Mouse (Mus musculus) hindbrain, postnatal 0 days (tissue): ENCODE data around the gene Nxph1. TPM values are rescaled to one million over a fixed set of nuclear protein-coding genes. Genes with fewer than 3 reads are reported as not detected.

ENCODE experiments used
- ATAC-seq: fragments of 200-750 bp; cut with Nextera tagmentation; 2 replicates; pipeline ENCODE4 v1.8.0; 2017; ENCODE audit warnings: mild to moderate bottlenecking, moderate TSS enrichment, moderate library complexity
- DNase-seq: peaks from one replicate; pipeline ENCODE4 v3.0.0-alpha.2; 2015; ENCODE audit warnings: low spot score
- H3K27ac ChIP-seq: fragments of 300-500 bp; sonication (generic); 2 replicates; pipeline ENCODE4 v1.5.1; 2014; ENCODE audit warnings: mild to moderate bottlenecking
- H3K27me3 ChIP-seq: fragments of 300-500 bp; sonication (generic); 2 replicates; pipeline ENCODE4 v1.6.1; 2014; ENCODE audit warnings: low read length, mixed read lengths; ENCODE audit not compliant: insufficient read depth
- H3K36me3 ChIP-seq: fragments of 300-500 bp; sonication (generic); 2 replicates; pipeline ENCODE4 v1.6.1; 2014; ENCODE audit warnings: low read length, mixed read lengths; ENCODE audit not compliant: insufficient read depth
- H3K4me1 ChIP-seq: fragments of 300-500 bp; sonication (generic); 2 replicates; pipeline ENCODE4 v1.6.1; 2014; ENCODE audit warnings: antibody characterized with exemption, low read length, mixed read lengths; ENCODE audit not compliant: insufficient read depth
- H3K4me2 ChIP-seq: fragments of 300-500 bp; sonication (generic); 2 replicates; pipeline ENCODE4 v1.6.1; 2014; ENCODE audit warnings: low read depth, mild to moderate bottlenecking, low read length, moderate library complexity, mixed read lengths
- H3K4me3 ChIP-seq: fragments of 300-500 bp; sonication (generic); 2 replicates; pipeline ENCODE4 v1.5.1; 2014; ENCODE audit warnings: low read length
- H3K9ac ChIP-seq: fragments of 300-500 bp; sonication (generic); replicated peaks from 2 replicates; pipeline ENCODE4 v1.6.1; 2014; ENCODE audit warnings: mild to moderate bottlenecking, low read length, moderate library complexity, mixed read lengths
- H3K9me3 ChIP-seq: fragments of 300-500 bp; sonication (generic); 2 replicates; pipeline ENCODE4 v1.6.1; 2016; ENCODE audit warnings: low read length, mixed read lengths
- CTCF ChIP-seq: IDR thresholded peaks from 2 replicates; pipeline ENCODE4 v1.5.1; 2016; ENCODE audit warnings: antibody characterized with exemption, control low read depth, low read depth
- WGBS: fragments of 180-500 bp; shearing (Covaris S2); extraction: QIAGEN DNeasy Blood & Tissue Kit; methylation state at CpG from one replicate; pipeline ENCODE4 v1.1.7; 2014; 5-methylcytosine and 5-hydroxymethylcytosine counted together
- polyA plus RNA-seq: library from polyadenylated mRNA; unstranded; fragments of >200 nt; fragmentation: Nextera tagmentation; extraction: Ambion mirVana; gene quantifications from 2 replicates; pipeline ENCODE4 v1.2.1, GENCODE M21; 2015
- total RNA-seq: library from RNA; depleted of rRNA; stranded (reverse); fragments of >200 nt; gene quantifications from 2 replicates; pipeline ENCODE4 v1.2.3, GENCODE M21; 2014

Nxph1 gene
- total and polyA plus RNA-seq, 2 experiments from 2014 or later = 68.5 to 99.9 TPM

DNA sequence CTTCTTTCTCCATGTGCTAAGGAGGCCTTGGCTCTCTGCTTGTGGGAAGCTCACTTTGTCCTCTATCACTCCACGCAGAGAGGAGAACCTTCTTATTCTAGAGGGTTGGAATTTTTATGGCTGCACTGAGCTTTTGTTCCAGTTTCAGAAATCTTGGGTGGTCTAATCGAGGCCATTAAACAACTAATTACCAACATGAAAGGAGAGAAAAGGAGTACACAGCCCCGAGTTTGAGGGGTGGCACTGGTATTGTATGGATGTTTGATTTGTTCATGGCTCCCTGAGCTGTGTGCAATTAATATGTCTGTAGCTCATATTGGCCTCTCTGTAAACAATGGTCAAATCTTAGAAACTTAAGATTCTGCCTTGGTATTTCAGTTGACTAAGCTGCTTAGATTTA lies 54.5 kb downstream of the Nxph1 start:
- WGBS = 41% methylated on average over 3 of the region's 3 CpGs
- Histone ChIP-seq H3K9me3 (no peaks in the 10 kb centered on the region), H3K9ac (no peak overlapping the region), H3K27me3 (no peaks in the 10 kb centered on the region), H3K36me3 (no peaks in the 10 kb centered on the region), H3K4me1 (no peaks in the 10 kb centered on the region), H3K4me2 (no peak overlapping the region), H3K4me3 (no peak overlapping the region), H3K27ac (no peak overlapping the region)
- no peak for TF ChIP-seq CTCF
- ATAC-seq = no peak
- no peak for DNase-seq

DNA sequence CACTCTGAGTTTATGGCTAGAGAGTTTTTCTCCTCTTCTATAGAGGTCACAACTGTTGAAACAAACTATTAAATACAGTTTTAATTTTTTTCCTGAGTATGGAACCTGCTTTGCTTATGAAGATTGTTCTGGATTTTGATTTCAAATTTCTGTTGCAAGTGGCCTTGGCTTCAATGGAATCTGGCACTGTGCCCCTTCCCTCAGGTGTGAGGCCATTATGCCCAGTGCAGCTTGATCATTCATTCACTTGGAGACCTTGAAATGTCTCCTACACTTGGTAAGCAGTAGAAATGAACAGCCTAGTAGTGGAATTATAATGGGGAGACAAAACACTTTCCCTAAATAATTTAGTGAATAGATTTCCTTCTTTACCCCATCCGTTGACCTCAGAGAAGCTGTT lies 78.4 kb downstream of the Nxph1 start:
- WGBS = 61% methylated on average over 1 of the region's 1 CpGs
- ATAC-seq = no peak
- H3K9ac ChIP-seq = no peak overlapping the region
- H3K4me3 ChIP-seq = no peak overlapping the region
- DNase-seq = no peak
- no peaks in the 10 kb centered on the region for H3K4me1 ChIP-seq
- no peak overlapping the region for H3K27ac ChIP-seq
- no peaks in the 10 kb centered on the region for H3K36me3 ChIP-seq
- H3K27me3 ChIP-seq = no peaks in the 10 kb centered on the region
- no peak for TF ChIP-seq CTCF
- H3K4me2 ChIP-seq = no peak overlapping the region
- H3K9me3 ChIP-seq = no peaks in the 10 kb centered on the region

DNA sequence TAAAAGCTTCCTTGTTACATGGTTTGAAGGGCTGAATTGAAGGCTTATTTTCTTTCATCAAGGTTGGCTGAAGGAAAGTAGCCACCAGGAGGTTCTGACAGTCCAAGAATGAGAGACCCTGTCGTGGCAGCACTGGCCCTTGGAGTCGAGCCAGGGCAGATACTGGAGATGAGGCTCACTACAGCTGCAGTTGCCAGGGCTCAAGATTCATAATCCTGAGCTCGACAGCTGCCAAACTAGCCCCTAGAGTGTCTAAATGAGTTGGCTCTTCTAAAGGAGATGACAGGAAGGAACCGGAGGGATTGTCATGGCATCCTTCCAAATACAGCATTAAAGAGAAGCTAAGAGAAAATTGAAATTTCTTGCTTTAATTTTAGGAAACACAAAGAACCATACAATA lies 78.9 kb downstream of the Nxph1 start:
- no peak overlapping the region for H3K27ac ChIP-seq
- WGBS = 20% methylated on average over 4 of the region's 4 CpGs
- no peaks in the 10 kb centered on the region for H3K27me3 ChIP-seq
- DNase-seq (peak; percentile 83), ATAC-seq (peak; percentile 83)
- no peaks in the 10 kb centered on the region for H3K36me3 ChIP-seq
- TF ChIP-seq CTCF = peak; percentile 22; the same call in 1 of the 2 replicates
- H3K4me1 ChIP-seq = no peaks in the 10 kb centered on the region
- no peak overlapping the region for H3K4me3 ChIP-seq
- H3K9ac ChIP-seq = no peak overlapping the region
- no peak overlapping the region for H3K4me2 ChIP-seq
- no peaks in the 10 kb centered on the region for H3K9me3 ChIP-seq

DNA sequence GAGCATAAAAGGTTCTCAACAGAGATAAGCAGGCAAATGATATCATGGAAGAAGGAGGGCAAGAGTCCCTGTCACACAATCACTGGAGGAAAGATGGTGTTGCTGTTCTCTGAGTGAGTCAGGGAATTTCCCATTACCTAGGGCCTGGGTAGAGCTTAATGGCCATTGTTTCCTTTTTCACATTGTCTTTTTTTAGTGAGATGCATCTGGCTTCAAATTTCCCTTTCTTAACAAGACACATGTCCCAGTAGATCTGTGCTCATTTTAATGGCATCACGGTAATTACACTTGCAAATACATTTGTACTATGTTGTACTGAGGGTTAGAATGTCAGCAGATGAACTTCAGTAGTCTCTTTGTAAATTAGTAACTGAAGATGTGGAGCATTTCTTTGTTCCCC lies 80.3 kb downstream of the Nxph1 start:
- no peaks in the 10 kb centered on the region for H3K36me3 ChIP-seq
- no peaks in the 10 kb centered on the region for H3K4me1 ChIP-seq
- no peak overlapping the region for H3K9ac ChIP-seq
- H3K27ac ChIP-seq = no peak overlapping the region
- ATAC-seq = no peak
- H3K9me3 ChIP-seq = no peaks in the 10 kb centered on the region
- DNase-seq = no peak
- H3K27me3 ChIP-seq = no peaks in the 10 kb centered on the region
- no peak overlapping the region for H3K4me2 ChIP-seq
- WGBS = 68% methylated on average over 1 of the region's 1 CpGs
- TF ChIP-seq CTCF = no peak
- H3K4me3 ChIP-seq = no peak overlapping the region

DNA sequence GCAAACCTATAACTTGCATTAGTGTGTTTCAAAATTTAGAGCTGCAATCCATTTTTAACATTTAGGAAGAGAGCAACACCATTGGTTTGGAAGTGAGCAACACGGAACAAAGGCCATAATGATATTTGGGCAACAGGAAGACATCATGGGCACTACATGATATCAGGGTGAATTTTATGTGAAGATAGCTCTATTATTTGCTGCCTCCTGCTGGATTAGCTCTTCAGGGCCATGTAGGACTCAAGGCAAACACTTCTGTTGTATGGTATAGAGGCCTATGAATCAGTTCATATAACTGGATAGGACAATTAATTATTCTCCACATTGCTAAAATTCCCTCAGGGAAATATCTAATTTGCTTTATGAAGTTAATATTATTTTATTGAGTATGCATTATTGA lies 91.1 kb downstream of the Nxph1 start:
- Histone ChIP-seq H3K4me1 (no peaks in the 10 kb centered on the region), H3K27me3 (no peaks in the 10 kb centered on the region), H3K4me3 (no peak overlapping the region), H3K9ac (no peak overlapping the region), H3K36me3 (no peaks in the 10 kb centered on the region), H3K4me2 (no peak overlapping the region), H3K27ac (no peak overlapping the region), H3K9me3 (no peaks in the 10 kb centered on the region)
- WGBS = 93% methylated on average over 1 of the region's 1 CpGs
- ATAC-seq (no peak), DNase-seq (no peak)
- no peak for TF ChIP-seq CTCF

DNA sequence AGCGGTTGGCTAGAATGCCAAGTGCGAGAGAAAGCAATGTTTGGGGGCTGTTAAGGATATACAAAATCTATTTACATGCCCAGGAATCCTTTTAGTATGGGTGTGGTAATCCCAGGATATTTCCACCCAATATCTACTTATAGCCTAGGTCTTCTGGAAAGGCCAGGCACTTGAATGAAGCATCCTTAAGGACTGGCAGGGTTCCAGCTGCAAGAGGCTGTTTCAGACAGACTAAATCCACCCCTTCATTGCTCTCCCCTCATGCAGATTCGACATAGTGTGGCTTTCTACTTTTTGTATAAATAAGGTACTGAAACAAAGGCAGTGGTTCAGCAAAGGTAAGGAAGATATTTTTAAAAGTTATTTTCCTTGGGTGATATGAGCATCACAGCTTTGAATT lies 92.8 kb downstream of the Nxph1 start:
- DNase-seq = peak; percentile 20
- H3K4me1 ChIP-seq = no peaks in the 10 kb centered on the region
- no peak overlapping the region for H3K4me2 ChIP-seq
- H3K36me3 ChIP-seq = no peaks in the 10 kb centered on the region
- ATAC-seq = no peak
- H3K9ac ChIP-seq = no peak overlapping the region
- 80% methylated on average over 3 of the region's 3 CpGs for WGBS
- H3K4me3 ChIP-seq = no peak overlapping the region
- H3K27me3 ChIP-seq = no peaks in the 10 kb centered on the region
- H3K9me3 ChIP-seq = no peaks in the 10 kb centered on the region
- TF ChIP-seq CTCF = no peak
- H3K27ac ChIP-seq = no peak overlapping the region

DNA sequence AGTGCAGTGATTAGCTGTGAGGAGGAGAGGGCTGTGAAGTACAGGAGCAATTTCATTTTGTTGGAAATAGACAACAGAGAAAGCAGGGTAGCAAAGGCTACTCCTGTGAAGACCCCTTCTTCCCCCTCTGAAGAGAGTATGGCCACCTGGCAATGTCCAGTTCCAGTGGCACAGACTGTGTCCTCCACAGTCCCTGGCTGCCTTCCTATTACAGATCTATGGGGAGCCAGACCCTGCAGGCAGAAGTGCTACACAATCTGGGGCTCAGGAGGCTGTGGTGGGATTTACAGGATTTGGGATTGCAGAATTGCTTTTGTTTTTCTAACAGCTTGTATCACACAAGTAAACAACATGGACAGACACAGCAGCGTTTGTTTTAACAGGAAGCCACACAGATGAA lies 94.2 kb downstream of the Nxph1 start:
- Histone ChIP-seq H3K27me3 (no peaks in the 10 kb centered on the region), H3K36me3 (no peaks in the 10 kb centered on the region), H3K4me2 (no peak overlapping the region), H3K9me3 (no peaks in the 10 kb centered on the region), H3K27ac (no peak overlapping the region), H3K4me3 (no peak overlapping the region), H3K9ac (no peak overlapping the region), H3K4me1 (no peaks in the 10 kb centered on the region)
- no peak for DNase-seq
- ATAC-seq = no peak
- WGBS = 24% methylated on average over 1 of the region's 1 CpGs
- TF ChIP-seq CTCF = no peak
